Mouse (Mus musculus): Measurements from ENCODE around the gene Hoxd8. TPM values are rescaled to one million over a fixed set of nuclear protein-coding genes. Genes with fewer than 3 reads are reported as not detected.

Gene Hoxd8
- polyA plus RNA-seq (2011; ENCODE audit: insufficient read depth, insufficient read length, low replicate concordance, missing spikeins): 1.1 and 1.4 TPM in 2 replicates

GRCm38 (mm10) chr2:74704393-74704998 lies at the start of gene Hoxd8:
TSS of gene Hoxd8 (plus strand) at chr2:74704615.
- 3% methylated on average over 51 of the region's 52 CpGs for WGBS
- no peak for TF ChIP-seq CTCF (IDR thresholded peaks at IDR 0.05; ENCODE audit: control insufficient read depth, insufficient read depth, low read length)
- TF ChIP-seq POLR2A (IDR thresholded peaks at IDR 0.05; ENCODE audit: borderline replicate concordance, control insufficient read depth, low read depth, low read length): no peak
- no peak within 1 kb of the TSS for H3K4me3 ChIP-seq (replicated peaks; ENCODE audit: control insufficient read depth, low read depth, low read length)

GRCm38 (mm10) chr2:74654743-74655419 lies 49.5 kb upstream of the Hoxd8 start:
- WGBS: 14% methylated on average over 20 of the region's 20 CpGs
- no peaks in the 10 kb centered on the region; the same call in 1 of the 2 replicates for H3K4me1 ChIP-seq (ENCODE audit: control insufficient read depth, insufficient read depth, low read length)
- no peak for TF ChIP-seq POLR2A (IDR thresholded peaks at IDR 0.05; ENCODE audit: borderline replicate concordance, control insufficient read depth, low read depth, low read length)
- TF ChIP-seq CTCF (IDR thresholded peaks at IDR 0.05; ENCODE audit: control insufficient read depth, insufficient read depth, low read length): no peak
- no peak overlapping the region for H3K4me3 ChIP-seq (replicated peaks; ENCODE audit: control insufficient read depth, low read depth, low read length)
- no peak overlapping the region for H3K27ac ChIP-seq (ENCODE audit: control insufficient read depth, insufficient read depth, low read depth, low read length, poor library complexity)

More at GRCm38 (mm10) chr2:74704393-74704998, at the start of gene Hoxd8:
- no peaks in the 10 kb centered on the region for H3K4me1 ChIP-seq (ENCODE audit: control insufficient read depth, insufficient read depth, low read length)
- no peak within 1 kb of the TSS; the same call in 1 of the 2 replicates for H3K27ac ChIP-seq (ENCODE audit: control insufficient read depth, insufficient read depth, low read depth, low read length, poor library complexity)

- TF ChIP-seq CTCF (IDR thresholded peaks at IDR 0.05; ENCODE audit: control insufficient read depth, insufficient read depth, low read length) (peak; percentile 40; the same call in 1 of the 2 replicates), POLR2A (IDR thresholded peaks at IDR 0.05; ENCODE audit: borderline replicate concordance, control insufficient read depth, low read depth, low read length) (no peak)
- 7% methylated on average over 38 of the region's 47 CpGs for WGBS
- H3K4me3 ChIP-seq (replicated peaks; ENCODE audit: control insufficient read depth, low read depth, low read length): no peak overlapping the region
- no peaks in the 10 kb centered on the region; the same call in 1 of the 2 replicates for H3K4me1 ChIP-seq (ENCODE audit: control insufficient read depth, insufficient read depth, low read length)
- no peak overlapping the region; the same call in 1 of the 2 replicates for H3K27ac ChIP-seq (ENCODE audit: control insufficient read depth, insufficient read depth, low read depth, low read length, poor library complexity)
Measured at GRCm38 (mm10) chr2:74655420-74655781, 49.0 kb upstream of the Hoxd8 start.

GRCm38 (mm10) chr2:74655821-74656631 lies 48.4 kb upstream of the Hoxd8 start:
- Histone ChIP-seq H3K4me1 (ENCODE audit: control insufficient read depth, insufficient read depth, low read length) (no peaks in the 10 kb centered on the region; the same call in 1 of the 2 replicates), H3K27ac (ENCODE audit: control insufficient read depth, insufficient read depth, low read depth, low read length, poor library complexity) (no peak overlapping the region; the same call in 1 of the 2 replicates), H3K4me3 (replicated peaks; ENCODE audit: control insufficient read depth, low read depth, low read length) (peak overlapping the region; percentile 24)
- TF ChIP-seq POLR2A (IDR thresholded peaks at IDR 0.05; ENCODE audit: borderline replicate concordance, control insufficient read depth, low read depth, low read length): no peak
- TF ChIP-seq CTCF (IDR thresholded peaks at IDR 0.05; ENCODE audit: control insufficient read depth, insufficient read depth, low read length): no peak
- WGBS: 3% methylated on average over 67 of the region's 69 CpGs

- H3K4me3 ChIP-seq (replicated peaks; ENCODE audit: control insufficient read depth, low read depth, low read length): no peak overlapping the region
- WGBS: 10% methylated on average over 4 of the region's 4 CpGs
- no peak overlapping the region for H3K27ac ChIP-seq (ENCODE audit: control insufficient read depth, insufficient read depth, low read depth, low read length, poor library complexity)
- no peaks in the 10 kb centered on the region; the same call in 1 of the 2 replicates for H3K4me1 ChIP-seq (ENCODE audit: control insufficient read depth, insufficient read depth, low read length)
- TF ChIP-seq POLR2A (IDR thresholded peaks at IDR 0.05; ENCODE audit: borderline replicate concordance, control insufficient read depth, low read depth, low read length) (no peak), CTCF (IDR thresholded peaks at IDR 0.05; ENCODE audit: control insufficient read depth, insufficient read depth, low read length) (no peak)
Measured at GRCm38 (mm10) chr2:74656632-74657021, 47.8 kb upstream of the Hoxd8 start.

GRCm38 (mm10) chr2:74657251-74658023 lies 47.0 kb upstream of the Hoxd8 start:
- H3K4me3 ChIP-seq (replicated peaks; ENCODE audit: control insufficient read depth, low read depth, low read length): no peak overlapping the region
- TF ChIP-seq POLR2A (IDR thresholded peaks at IDR 0.05; ENCODE audit: borderline replicate concordance, control insufficient read depth, low read depth, low read length) (no peak), CTCF (IDR thresholded peaks at IDR 0.05; ENCODE audit: control insufficient read depth, insufficient read depth, low read length) (no peak)
- 4% methylated on average over 62 of the region's 62 CpGs for WGBS
- no peak overlapping the region for H3K27ac ChIP-seq (ENCODE audit: control insufficient read depth, insufficient read depth, low read depth, low read length, poor library complexity)
- no peaks in the 10 kb centered on the region; the same call in 1 of the 2 replicates for H3K4me1 ChIP-seq (ENCODE audit: control insufficient read depth, insufficient read depth, low read length)

GRCm38 (mm10) chr2:74658024-74658666 lies 46.3 kb upstream of the Hoxd8 start:
- no peak overlapping the region for H3K4me3 ChIP-seq (replicated peaks; ENCODE audit: control insufficient read depth, low read depth, low read length)

More at GRCm38 (mm10) chr2:74658024-74658666, 46.3 kb upstream of the Hoxd8 start:
- Histone ChIP-seq H3K4me1 (ENCODE audit: control insufficient read depth, insufficient read depth, low read length) (no peaks in the 10 kb centered on the region; the same call in 1 of the 2 replicates), H3K27ac (ENCODE audit: control insufficient read depth, insufficient read depth, low read depth, low read length, poor library complexity) (no peak overlapping the region)
- WGBS: 6% methylated on average over 15 of the region's 15 CpGs
- no peak for TF ChIP-seq POLR2A (IDR thresholded peaks at IDR 0.05; ENCODE audit: borderline replicate concordance, control insufficient read depth, low read depth, low read length)
- TF ChIP-seq CTCF (IDR thresholded peaks at IDR 0.05; ENCODE audit: control insufficient read depth, insufficient read depth, low read length): no peak

All from bone marrow, adult 2 months (tissue).